Mouse (Mus musculus): Measurements from ENCODE around the gene Sympk.

The Sympk gene

DNA sequence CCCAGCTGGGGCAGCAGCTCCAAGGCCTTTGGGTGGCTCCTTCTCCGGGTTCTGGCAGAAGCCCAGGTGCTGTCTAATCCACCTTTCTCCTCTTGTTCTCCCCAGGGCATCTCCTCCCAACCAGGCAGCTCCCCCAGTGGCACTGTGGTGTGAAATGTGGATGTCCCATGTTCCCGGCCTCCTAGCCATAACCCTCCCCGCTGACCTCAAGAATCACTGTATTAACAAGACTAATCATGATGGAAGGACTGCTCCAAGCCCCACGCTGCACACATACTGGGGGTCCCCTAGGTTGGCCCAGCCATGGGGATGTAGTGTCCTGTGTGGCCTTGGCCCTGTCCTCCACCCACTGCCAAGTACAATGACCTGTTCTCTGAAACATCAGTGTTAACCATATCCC is 58.0 kb downstream of the Sympk start:
- CTCF ChIA-PET = no interaction called here

DNA sequence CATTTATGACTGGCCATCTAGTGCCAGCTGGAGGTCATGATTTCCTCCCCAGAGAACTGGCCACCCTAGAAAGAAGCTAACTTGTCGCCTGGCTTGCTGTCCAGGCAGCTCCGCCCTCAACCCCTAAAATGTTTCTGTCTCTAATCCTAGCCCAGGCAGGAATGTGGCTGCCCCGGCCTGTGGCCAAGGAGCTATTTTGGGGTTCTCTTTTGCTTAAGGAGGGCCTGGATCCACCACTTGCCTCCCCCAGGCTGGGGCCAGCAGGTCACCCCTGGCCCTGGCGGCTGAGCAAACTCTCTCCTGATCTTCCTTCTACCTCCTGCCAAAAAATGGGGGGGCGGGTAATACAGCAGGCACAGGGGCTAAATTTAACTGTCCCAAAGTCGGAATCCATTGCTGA is 58.9 kb downstream of the Sympk start:
- CTCF ChIA-PET = interaction anchor here (0.6 to 0.9 kb wide), 3 partner anchors 17 to 95 kb away, joined by 3 to 6 read pairs (median 3); no protein-coding TSS in a partner anchor

DNA sequence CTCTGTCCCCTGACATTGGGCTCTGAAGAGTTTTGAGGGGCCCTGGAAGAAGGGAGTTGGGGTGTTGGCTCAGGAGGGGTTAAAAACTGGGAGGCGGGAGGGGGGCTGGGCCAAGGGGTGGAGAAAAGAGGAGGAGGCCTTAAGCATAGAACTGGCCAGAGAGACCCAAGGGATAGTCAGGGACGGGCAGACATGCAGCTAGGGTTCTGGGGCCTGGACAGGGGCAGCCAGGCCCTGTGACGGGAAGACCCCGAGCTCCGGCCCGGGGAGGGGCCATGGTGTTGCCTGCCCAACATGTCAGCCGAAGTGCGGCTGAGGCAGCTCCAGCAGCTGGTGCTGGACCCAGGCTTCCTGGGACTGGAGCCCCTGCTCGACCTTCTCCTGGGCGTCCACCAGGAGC is 59.5 kb downstream of the Sympk start, which contains the start of gene Dmpk:
Dmpk (plus strand) TSS at position 149 of the 400 bp plus-strand sequence.
- CTCF ChIA-PET = interaction anchor here (0.9 to 3.2 kb wide), 2 partner anchors 13 to 95 kb away, joined by 3 to 23 read pairs; no protein-coding TSS in a partner anchor

DNA sequence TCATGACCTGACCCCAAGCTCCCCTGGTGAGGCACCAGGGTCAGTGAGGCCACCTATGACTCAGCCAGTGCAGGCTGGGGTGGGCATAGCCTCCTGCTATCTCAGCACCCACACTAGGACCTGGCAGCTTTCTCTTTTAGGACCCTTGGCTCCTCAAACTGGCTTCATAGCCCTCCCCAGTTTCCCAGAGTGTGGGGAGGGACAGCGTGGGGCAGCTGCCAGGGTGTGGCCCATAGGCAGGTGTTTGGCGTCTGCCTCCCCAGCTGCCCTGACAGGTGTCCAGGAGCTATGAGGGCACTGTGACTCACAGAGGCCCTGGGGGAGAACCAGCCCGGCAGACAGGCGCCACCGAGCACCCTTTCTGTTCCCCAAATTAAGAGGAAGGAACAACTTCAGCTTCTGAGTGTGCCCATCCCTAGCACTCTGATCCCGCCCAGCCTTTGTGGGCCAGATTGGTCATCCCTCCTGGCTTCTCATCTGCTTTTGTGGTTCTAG is 60.1 kb downstream of the Sympk start:
- CTCF ChIA-PET = interaction anchor here (1.4 to 3.2 kb wide), 3 partner anchors 8 to 14 kb away, joined by 3 to 23 read pairs (median 18); partner anchors contain the start of genes Dmwd and Six5

DNA sequence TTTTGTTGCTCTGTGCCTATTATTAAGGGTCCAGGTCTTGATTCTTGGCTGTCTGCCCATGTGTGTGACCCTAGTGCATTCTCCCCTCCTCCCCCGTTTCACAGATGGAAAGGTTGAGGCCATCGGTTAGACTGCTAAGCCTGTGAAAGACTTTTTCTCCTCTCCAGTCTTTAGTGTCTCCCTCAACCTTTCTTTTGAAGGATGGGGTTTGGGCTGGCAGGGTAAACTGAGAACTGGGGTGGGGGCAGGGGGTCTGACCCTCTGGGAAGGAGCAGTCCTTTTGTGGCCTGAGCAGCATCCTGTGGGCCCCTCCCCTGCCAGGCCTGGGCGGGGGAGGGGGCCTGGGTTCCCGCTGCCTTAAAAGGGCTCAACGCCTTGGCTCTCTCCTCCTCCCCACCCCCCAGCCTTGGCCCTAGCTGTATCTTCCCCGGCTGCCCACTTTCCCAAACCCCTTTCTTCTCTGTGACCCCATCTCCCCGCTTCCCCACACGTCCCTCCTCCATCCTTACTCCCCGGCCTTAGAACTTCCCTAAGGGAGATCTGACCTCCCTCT is 60.8 kb downstream of the Sympk start:
- CTCF ChIA-PET = interaction anchor here (1.4 to 3.2 kb wide), 3 partner anchors 9 to 14 kb away, joined by 3 to 23 read pairs (median 18); partner anchors contain the start of genes Dmwd and Six5

DNA sequence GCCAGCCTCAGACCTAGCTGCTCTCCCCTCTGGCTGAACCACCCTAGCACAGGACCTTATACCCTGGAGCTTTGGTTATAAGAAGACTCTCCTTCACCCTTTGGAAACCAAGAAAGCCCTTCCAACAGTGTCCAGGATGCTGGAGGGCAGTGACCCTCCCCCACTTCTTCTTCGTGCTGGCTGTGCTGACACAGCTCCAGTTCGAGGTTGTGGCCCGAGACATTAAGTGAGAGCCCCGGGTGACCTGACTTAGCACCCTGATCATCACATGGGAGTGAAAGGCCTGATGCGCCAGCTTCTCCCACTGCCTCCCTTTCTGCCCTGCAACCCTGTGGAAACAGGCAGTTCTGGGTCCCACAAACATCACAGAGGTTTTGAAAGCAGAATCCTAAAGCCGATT is 61.3 kb downstream of the Sympk start:
- CTCF ChIA-PET = interaction anchor here (1.4 to 3.2 kb wide), 4 partner anchors 9 to 15 kb away, joined by 3 to 23 read pairs (median 12); partner anchors contain the start of genes Dmwd and Six5

DNA sequence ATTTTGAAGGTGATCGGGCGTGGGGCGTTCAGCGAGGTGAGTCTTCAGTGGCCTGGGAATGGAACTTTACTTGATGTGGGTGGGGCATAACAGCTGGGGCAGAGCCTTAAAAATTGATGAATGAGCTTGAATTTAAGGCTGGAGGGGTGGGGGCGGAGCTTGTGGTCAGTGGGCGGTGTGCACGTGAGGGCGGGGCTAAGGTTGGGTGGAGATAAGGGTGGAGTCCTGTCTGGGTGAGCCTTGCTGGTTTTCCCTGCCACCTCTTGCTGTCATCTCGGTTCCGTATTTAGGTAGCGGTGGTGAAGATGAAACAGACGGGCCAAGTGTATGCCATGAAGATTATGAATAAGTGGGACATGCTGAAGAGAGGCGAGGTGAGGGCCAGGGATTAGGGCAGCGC is 61.9 kb downstream of the Sympk start:
- CTCF ChIA-PET = interaction anchor here (0.6 to 3.2 kb wide), 4 partner anchors 10 to 50 kb away, joined by 6 to 23 read pairs (median 13); partner anchors contain the start of gene Dmwd

DNA sequence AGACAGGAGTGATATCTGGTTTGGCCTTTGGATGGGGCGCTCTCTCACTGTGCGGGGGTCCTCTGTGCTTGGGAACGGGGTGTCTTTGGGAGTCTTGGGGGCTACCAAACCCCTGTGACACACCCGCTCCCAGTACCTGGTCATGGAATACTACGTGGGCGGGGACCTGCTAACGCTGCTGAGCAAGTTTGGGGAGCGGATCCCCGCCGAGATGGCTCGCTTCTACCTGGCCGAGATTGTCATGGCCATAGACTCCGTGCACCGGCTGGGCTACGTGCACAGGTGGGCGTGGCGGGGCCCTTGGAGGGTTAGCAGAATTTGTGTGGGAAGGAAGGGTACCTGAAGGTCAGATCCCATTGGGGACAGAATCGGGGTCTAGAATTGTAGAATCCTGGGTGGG is 62.6 kb downstream of the Sympk start:
- CTCF ChIA-PET = interaction anchor here (0.6 to 3.2 kb wide), 4 partner anchors 11 to 49 kb away, joined by 6 to 23 read pairs (median 13); partner anchors contain the start of gene Dmwd

DNA sequence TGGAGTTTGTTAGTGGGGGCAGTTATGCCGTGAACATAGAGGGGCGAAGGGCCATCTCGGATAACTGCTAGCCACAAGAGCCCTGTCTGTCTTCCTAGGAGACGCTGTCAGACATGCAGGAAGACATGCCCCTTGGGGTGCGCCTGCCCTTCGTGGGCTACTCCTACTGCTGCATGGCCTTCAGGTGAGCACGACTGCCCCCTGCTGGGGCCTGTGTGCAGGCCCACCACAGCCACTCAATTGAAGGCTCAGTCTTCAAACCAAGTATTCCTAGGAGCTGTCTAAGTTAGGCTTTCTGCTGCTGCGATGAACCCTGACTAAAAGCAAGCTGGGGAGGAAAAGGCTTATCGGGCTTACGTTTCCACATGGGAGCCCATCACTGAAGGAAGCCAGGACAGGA is 64.6 kb downstream of the Sympk start:
- CTCF ChIA-PET = interaction anchor here (0.5 to 1.5 kb wide), 6 partner anchors 9 to 31 kb away, joined by 3 to 5 read pairs (median 3); partner anchors contain the start of gene Fbxo46

DNA sequence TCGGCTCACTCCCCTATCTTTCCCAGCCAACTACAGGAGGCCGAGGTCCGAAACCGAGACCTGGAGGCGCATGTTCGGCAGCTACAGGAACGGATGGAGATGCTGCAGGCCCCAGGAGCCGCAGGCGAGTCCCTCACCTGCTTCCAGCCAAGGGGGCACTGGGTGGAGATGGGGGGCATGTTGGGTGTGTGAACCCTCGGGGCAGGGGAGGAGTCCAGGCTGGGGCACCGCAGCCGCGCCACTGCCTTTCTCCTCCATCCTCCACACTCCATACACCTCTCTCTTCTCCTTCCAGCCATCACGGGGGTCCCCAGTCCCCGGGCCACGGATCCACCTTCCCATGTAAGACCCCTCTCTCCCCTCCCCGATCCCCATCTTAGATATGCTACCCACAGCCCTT is 67.7 kb downstream of the Sympk start:
- CTCF ChIA-PET = interaction anchor here (0.7 to 1.4 kb wide), 4 partner anchors 14 to 27 kb away, joined by 3 to 8 read pairs (median 4); no protein-coding TSS in a partner anchor

DNA sequence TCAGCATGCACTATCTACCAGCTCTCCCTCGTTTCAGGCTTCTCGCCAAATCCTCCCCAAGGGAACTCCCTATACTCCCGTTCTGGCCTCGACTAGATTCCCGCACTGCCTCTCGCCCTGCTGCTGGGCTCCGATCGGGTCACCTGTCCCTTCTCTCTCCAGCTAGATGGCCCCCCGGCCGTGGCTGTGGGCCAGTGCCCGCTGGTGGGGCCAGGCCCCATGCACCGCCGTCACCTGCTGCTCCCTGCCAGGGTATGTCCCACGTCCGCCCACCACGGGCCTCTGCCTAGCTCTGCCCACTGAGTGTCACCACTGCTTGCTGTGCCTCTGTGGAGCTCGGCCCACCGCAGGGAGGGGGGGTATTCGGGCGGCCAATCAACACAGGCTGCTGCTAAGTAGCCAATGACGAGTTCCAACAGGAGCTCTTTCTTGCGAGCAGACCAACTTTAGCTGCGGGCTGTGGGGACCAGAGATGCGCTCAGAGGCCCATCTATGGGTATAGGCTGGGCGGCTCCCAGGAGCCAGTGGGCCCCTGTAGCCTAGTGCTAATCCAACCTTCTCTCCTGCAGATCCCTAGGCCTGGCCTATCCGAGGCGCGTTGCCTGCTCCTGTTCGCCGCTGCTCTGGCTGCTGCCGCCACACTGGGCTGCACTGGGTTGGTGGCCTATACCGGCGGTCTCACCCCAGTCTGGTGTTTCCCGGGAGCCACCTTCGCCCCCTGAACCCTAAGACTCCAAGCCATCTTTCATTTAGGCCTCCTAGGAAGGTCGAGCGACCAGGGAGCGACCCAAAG is 68.4 kb downstream of the Sympk start:
- CTCF ChIA-PET = interaction anchor here (0.6 to 1.4 kb wide), 6 partner anchors 15 to 247 kb away, joined by 3 to 8 read pairs (median 4); no protein-coding TSS in a partner anchor

DNA sequence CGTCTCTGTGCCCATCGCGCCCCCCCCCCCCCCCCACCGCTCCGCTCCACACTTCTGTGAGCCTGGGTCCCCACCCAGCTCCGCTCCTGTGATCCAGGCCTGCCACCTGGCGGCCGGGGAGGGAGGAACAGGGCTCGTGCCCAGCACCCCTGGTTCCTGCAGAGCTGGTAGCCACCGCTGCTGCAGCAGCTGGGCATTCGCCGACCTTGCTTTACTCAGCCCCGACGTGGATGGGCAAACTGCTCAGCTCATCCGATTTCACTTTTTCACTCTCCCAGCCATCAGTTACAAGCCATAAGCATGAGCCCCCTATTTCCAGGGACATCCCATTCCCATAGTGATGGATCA is 69.0 kb downstream of the Sympk start:
- CTCF ChIA-PET = interaction anchor here (0.6 to 1.4 kb wide), 5 partner anchors 15 to 246 kb away, joined by 3 to 8 read pairs (median 5); no protein-coding TSS in a partner anchor

DNA sequence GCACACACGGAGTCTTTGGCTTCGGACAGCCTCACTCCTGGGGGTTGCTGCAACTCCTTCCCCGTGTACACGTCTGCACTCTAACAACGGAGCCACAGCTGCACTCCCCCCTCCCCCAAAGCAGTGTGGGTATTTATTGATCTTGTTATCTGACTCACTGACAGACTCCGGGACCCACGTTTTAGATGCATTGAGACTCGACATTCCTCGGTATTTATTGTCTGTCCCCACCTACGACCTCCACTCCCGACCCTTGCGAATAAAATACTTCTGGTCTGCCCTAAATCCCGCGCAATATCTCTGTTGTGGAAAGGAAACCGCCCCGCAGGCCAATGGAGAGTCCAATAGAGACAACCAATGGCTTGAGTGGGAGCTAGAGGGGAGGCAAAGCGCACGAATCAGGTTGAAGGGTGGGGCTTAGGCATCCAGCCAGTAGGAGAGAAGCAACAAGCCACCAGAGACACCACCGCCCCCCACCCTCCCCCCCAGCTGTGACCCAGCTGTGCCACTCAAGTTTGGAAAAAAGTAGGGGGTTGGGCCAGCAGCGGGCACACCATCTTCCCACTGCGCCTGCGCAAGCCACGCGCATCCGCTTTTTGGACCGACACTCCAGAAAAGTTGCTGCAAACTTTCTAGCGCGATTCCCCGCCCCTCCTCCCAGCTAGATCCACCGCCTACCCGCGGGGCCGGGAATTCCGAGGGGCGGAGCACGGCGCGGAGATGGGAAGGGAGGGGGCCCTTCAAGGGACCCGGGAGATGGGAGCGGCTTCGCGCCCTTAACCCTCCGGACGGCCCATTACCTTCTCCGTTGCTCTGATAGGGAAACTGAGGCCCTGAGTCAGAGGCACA is 69.6 kb downstream of the Sympk start:
- CTCF ChIA-PET = interaction anchor here (0.6 to 1.4 kb wide), 6 partner anchors 9 to 246 kb away, joined by 3 to 8 read pairs (median 3); partner anchors contain the start of gene Dmwd

DNA sequence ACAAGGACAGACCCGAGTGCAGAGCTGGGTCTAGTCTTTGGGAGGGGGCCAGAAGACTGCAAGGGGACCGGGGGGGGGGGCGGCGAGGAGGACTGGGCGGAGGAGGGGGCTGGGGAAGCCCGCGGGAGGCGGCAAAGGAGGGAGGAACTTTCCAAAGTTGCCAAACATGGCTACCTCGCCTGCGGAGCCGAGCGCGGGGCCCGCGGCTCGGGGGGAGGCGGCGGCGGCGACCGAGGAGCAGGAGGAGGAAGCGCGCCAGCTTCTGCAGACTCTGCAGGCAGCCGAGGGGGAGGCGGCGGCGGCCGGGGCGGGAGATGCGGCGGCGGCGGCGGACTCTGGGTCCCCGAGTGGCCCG is 70.3 kb downstream of the Sympk start, which contains the start of gene Six5:
Six5 (plus strand) TSS at position 124 of the 355 bp plus-strand sequence.
- CTCF ChIA-PET = interaction anchor here (0.7 to 1.3 kb wide), 4 partner anchors 10 to 24 kb away, joined by 3 to 4 read pairs (median 3); partner anchors contain the start of gene Dmwd

DNA sequence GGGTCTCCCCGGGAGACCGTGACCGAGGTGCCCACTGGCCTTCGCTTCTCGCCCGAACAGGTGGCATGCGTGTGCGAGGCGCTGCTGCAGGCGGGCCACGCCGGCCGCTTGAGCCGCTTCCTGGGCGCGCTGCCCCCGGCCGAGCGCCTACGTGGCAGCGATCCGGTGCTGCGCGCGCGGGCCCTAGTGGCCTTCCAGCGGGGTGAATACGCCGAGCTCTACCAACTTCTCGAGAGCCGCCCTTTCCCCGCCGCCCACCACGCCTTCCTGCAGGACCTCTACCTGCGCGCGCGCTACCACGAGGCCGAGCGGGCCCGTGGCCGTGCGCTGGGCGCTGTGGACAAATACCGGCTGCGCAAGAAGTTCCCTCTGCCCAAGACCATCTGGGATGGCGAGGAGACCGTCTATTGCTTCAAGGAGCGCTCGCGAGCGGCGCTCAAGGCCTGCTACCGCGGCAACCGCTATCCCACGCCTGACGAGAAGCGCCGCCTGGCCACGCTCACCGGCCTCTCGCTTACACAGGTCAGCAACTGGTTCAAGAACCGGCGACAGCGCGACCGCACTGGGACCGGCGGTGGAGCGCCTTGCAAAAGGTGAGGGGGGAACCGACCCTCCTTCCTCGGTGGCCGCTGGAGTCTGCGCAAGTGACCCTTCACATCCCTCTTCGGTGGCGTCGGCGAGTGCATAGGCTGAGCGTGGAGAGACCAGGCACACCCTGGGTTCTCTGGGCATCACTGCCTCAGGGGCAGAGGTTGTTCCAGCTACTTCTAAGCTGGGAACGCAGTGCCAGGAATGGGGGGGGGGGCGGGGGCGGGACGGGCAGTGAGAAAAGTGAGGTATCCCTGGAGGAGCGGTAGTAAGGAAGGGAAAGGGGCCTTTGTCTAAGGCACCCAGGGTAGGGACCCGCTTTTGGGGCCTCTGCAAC is 70.9 kb downstream of the Sympk start:
- CTCF ChIA-PET = interaction anchor here (0.7 to 1.3 kb wide), 4 partner anchors 10 to 126 kb away, joined by 3 to 4 read pairs (median 3); partner anchors contain the start of gene Dmwd

DNA sequence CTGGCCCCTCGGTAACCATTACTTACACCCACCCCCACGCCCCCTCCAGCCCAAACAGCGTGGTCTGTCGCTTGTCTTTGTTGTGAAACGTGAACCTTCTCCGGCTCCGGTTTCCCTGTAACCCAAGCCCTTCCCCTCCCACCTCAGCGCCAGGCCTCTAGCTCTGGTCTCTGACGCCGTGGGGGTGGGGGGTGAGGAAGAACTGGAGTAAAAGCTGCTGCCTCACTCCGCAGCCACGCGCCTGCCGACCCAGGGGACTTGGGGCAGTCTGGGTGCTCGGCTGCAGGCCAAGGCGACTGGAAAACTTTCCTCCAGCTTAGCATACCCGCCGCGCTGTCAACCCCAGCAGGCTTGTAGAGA is 71.6 kb downstream of the Sympk start:
- CTCF ChIA-PET = interaction anchor here (0.7 kb wide), 1 partner anchor 127 kb away, joined by 3 read pairs; no protein-coding TSS in a partner anchor

DNA sequence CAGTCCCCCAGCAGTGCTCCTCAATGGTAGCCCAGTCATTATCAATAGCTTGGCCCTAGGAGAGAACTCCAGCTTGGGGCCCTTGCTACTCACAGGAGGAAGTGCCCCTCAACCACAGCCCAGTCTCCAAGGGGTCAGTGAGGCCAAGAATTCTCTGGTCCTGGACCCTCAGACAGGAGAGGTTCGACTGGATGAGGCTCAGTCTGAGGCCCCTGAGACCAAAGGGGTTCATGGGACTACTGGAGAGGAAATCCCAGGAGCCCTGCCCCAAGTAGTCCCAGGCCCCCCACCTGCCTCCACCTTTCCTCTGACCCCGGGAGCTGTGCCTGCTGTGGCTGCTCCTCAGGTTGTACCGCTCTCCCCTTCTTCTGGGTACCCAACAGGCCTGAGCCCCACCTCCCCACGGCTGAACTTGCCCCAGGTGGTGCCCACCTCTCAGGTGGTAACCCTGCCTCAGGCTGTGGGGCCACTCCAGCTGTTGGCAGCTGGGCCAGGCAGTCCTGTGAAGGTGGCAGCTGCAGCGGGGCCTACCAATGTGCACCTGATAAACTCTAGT is 72.3 kb downstream of the Sympk start:
- CTCF ChIA-PET = interaction anchor here (0.6 kb wide), 1 partner anchor 753 kb away, joined by 5 read pairs; no protein-coding TSS in a partner anchor

DNA sequence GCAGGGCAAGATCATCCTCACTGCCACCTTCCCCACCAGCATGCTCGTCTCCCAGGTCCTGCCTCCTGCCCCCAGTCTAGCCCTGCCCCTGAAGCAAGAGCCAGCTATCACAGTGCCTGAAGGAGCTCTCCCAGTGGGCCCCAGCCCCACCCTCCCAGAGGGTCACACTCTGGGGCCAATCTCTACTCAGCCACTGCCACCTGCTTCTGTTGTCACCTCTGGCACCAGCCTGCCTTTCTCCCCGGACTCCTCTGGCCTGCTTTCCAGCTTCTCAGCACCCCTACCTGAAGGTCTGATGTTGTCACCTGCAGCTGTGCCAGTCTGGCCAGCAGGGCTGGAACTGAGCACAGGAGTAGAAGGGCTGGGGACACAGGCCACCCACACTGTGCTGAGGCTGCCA is 73.0 kb downstream of the Sympk start:
- CTCF ChIA-PET = interaction anchor here (0.9 kb wide), 1 partner anchor 8 kb away, joined by 4 read pairs; no protein-coding TSS in a partner anchor

DNA sequence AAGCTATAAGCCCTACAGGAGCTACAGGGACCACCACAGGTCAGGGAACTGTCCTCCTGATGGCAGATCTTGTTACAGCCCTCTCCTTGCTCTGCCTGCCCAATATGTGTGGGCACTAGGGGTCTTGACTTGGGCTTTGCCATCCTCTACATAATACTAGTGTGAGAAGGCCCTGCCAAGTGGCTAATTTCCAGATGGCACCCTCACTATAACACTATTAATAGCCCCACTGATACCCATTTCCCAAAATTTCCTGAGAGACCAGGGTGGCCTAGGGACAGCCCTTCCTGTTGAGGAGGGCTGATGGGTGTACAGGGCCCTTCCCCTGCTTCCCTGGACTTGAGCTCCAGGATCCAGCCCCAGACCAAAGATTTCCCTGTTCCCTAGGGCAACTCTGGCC is 73.7 kb downstream of the Sympk start:
- CTCF ChIA-PET = interaction anchor here (0.9 kb wide), 1 partner anchor 9 kb away, joined by 4 read pairs; no protein-coding TSS in a partner anchor

All from spleen, embryonic (tissue).